Mouse (Mus musculus) left cerebral cortex, postnatal 25 days (tissue): ENCODE measurements at regions not wholly inside any gene's neighbourhood (a gene's known extent, or its start where the extent isn't known, plus 50 kb on each side); places are given as distances from the start of the nearest gene placed in this dataset.

Source experiments
- DNase-seq, 2 experiments: peaks; one replicate each; pipeline ENCODE4 v3.0.0; 2022; ENCODE audit warnings: low spot score in 2 of 2, mixed read lengths in 1 of 2
- intact Hi-C: fragments of 180-260 bp; cut with DNase I; formaldehyde crosslinking; loops from one replicate; pipeline ENCODE4 v1.15.1; 2025

DNA sequence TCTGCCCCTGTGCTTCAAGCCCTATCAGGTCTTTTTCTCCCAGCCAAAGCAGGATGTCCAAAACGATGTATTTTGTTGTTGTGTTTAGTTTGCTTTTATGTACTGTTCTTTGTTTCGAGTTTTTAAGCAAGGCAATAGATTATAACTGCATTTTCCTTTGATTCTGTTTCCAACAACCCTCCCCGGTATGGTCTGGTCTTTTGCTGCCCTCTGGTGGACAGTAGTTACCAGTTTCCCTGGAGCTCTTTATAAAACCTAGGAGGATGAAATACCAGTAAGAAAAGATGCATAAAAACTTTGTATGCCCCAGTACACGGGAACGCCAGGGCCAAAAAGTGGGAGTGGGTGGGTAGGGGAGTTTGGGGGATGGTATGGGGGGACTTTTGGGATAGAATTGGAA is 73.9 kb upstream of the Itm2a start:
- intact Hi-C loops: loop anchor here (5.0 kb wide), 1 partner anchor 680 kb away; no protein-coding TSS in a partner anchor
- DNase-seq: peak; percentile 7 to 33

DNA sequence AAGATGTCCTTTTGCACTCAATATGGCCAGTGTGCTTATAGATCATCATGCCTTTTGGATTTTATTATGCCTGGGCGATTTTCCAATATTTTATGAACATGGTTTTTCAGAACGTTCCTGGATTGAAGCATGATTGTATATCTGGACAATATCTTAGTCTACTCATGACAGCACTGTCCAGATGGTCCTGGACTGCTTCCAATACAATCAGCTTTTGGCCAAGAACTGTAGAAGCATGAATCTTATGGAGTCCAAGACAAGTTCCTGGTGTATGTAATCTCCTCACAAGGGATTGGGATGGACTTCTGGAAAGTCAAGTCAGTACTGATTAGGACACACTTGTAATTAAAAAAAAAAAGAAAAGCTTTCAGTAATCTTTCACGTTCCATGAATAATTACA is 66.1 kb upstream of the Itm2a start:
- no peak for DNase-seq
- intact Hi-C loops: no loop called here
